Mouse (Mus musculus) liver, embryonic 15.5 days (tissue): ENCODE measurements around the gene Haao. TPM values are rescaled to one million over a fixed set of nuclear protein-coding genes. Genes with fewer than 3 reads are reported as not detected.

Experiments used
- ATAC-seq: fragments of 200-750 bp; cut with Nextera tagmentation; 2 replicates; pipeline ENCODE4 v1.8.0; 2017; ENCODE audit warnings: moderate number of reproducible peaks, mild to moderate bottlenecking, moderate library complexity; ENCODE audit not compliant: insufficient read depth
- H3K27ac ChIP-seq: fragments of 300-500 bp; sonication (generic); replicated peaks from 2 replicates; pipeline ENCODE4 v1.5.1; 2015; ENCODE audit warnings: mild to moderate bottlenecking, inconsistent platforms
- H3K27me3 ChIP-seq: fragments of 300-500 bp; sonication (generic); 2 replicates; pipeline ENCODE4 v1.6.1; 2015; ENCODE audit warnings: mild to moderate bottlenecking, inconsistent platforms
- H3K36me3 ChIP-seq: fragments of 300-500 bp; sonication (generic); replicated peaks from 2 replicates; pipeline ENCODE4 v1.6.1; 2015; ENCODE audit warnings: moderate library complexity, mild to moderate bottlenecking, inconsistent platforms
- H3K4me1 ChIP-seq: fragments of 300-500 bp; sonication (generic); replicated peaks from 2 replicates; pipeline ENCODE4 v1.6.1; 2015; ENCODE audit warnings: inconsistent platforms
- H3K4me2 ChIP-seq: fragments of 300-500 bp; sonication (generic); 2 replicates; pipeline ENCODE4 v1.6.1; 2015; ENCODE audit warnings: moderate library complexity, mild to moderate bottlenecking, inconsistent platforms
- H3K4me3 ChIP-seq: fragments of 300-500 bp; sonication (generic); replicated peaks from 2 replicates; pipeline ENCODE4 v1.5.1; 2015; ENCODE audit warnings: mild to moderate bottlenecking, inconsistent platforms
- H3K9ac ChIP-seq: fragments of 300-500 bp; sonication (generic); 2 replicates; pipeline ENCODE4 v1.6.1; 2015; ENCODE audit warnings: moderate library complexity, mild to moderate bottlenecking, inconsistent platforms
- H3K9me3 ChIP-seq: fragments of 300-500 bp; sonication (generic); replicated peaks from 2 replicates; pipeline ENCODE4 v1.6.1; 2016; ENCODE audit warnings: inconsistent platforms
- WGBS: fragments of 180-500 bp; shearing (Covaris S2); methylation state at CpG from one replicate; pipeline ENCODE4 v1.1.7; 2015; ENCODE audit warnings: mixed read lengths; ENCODE audit not compliant: insufficient replicate concordance; 5-methylcytosine and 5-hydroxymethylcytosine counted together
- polyA plus RNA-seq: library from polyadenylated mRNA; unstranded; fragments of >200 nt; fragmentation: Nextera tagmentation; extraction: Ambion mirVana; gene quantifications from 2 replicates; pipeline ENCODE4 v1.2.1, GENCODE M21; 2015

Gene Haao
- polyA plus RNA-seq, 1 experiment from 2014 or later = 57.4 TPM

- Histone ChIP-seq H3K4me3 (peak overlapping the region; percentile 11), H3K9me3 (no peaks in the 10 kb centered on the region), H3K4me1 (peaks cover 65% of the 10 kb centered on the region), H3K27ac (peak overlapping the region; percentile 82), H3K4me2 (peak overlapping the region; percentile 61), H3K9ac (peak overlapping the region; percentile 39; the same call in 1 of the 2 replicates), H3K27me3 (no peaks in the 10 kb centered on the region), H3K36me3 (peaks cover 57% of the 10 kb centered on the region)
- ATAC-seq = peak; percentile 93
- 37% methylated on average over 17 of the region's 17 CpGs for WGBS
Observed at GRCm38 (mm10) chr17:83809197-83809829, 38.5 kb downstream of the Haao start.

GRCm38 (mm10) chr17:83808476-83809098, 39.2 kb downstream of the Haao start:
- Histone ChIP-seq H3K4me3 (0 out of 2 replicates have a peak overlapping the region, but pooled peaks have one; percentile 11), H3K4me2 (peak overlapping the region; percentile 61), H3K9ac (peak overlapping the region; percentile 39; the same call in 1 of the 2 replicates), H3K36me3 (peaks cover 63% of the 10 kb centered on the region), H3K27ac (peak overlapping the region; percentile 82), H3K9me3 (no peaks in the 10 kb centered on the region), H3K4me1 (peaks cover 63% of the 10 kb centered on the region), H3K27me3 (no peaks in the 10 kb centered on the region)
- WGBS = 68% methylated on average over 12 of the region's 12 CpGs
- ATAC-seq = no peak

GRCm38 (mm10) chr17:83807778-83808398, 39.9 kb downstream of the Haao start:
- no peak for ATAC-seq
- H3K27me3 ChIP-seq = no peaks in the 10 kb centered on the region
- WGBS = 59% methylated on average over 11 of the region's 11 CpGs
- H3K4me3 ChIP-seq = no peak overlapping the region
- H3K4me2 ChIP-seq = 0 out of 2 replicates have a peak overlapping the region, but pooled peaks have one; percentile 61
- peak overlapping the region; percentile 82 for H3K27ac ChIP-seq
- H3K36me3 ChIP-seq = peaks cover 66% of the 10 kb centered on the region
- H3K9ac ChIP-seq = no peak overlapping the region
- no peaks in the 10 kb centered on the region for H3K9me3 ChIP-seq
- peaks cover 58% of the 10 kb centered on the region for H3K4me1 ChIP-seq

DNA sequence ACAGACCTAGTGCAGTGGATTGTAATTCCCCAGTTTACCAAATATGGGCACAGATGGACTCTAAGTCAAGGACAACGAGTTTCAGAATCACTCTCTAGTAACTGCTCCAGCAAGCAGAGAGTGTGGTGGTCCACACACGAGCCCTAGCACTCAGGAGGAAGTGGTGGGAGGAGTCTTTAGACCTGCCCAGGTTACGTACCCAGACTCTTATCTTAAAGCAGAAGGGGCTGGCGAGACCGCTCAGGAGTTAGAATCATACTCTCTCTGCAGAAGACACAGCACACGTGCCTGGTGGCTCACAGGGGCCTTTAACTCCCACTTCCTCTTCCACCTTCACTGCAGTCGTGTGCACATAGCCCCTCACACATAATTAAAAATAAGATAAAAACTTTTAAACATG, 40.4 kb downstream of the Haao start:
- Histone ChIP-seq H3K4me1 (peaks cover 53% of the 10 kb centered on the region), H3K27ac (0 out of 2 replicates have a peak overlapping the region, but pooled peaks have one; percentile 41), H3K9ac (no peak overlapping the region), H3K4me3 (no peak overlapping the region), H3K36me3 (peaks cover 66% of the 10 kb centered on the region), H3K9me3 (no peaks in the 10 kb centered on the region), H3K4me2 (no peak overlapping the region), H3K27me3 (no peaks in the 10 kb centered on the region)
- ATAC-seq = no peak
- 17% methylated on average over 7 of the region's 7 CpGs for WGBS

GRCm38 (mm10) chr17:83805078-83805477, 42.7 kb downstream of the Haao start:
- ATAC-seq = no peak
- peaks cover 35% of the 10 kb centered on the region for H3K4me1 ChIP-seq
- no peak overlapping the region for H3K4me3 ChIP-seq
- no peaks in the 10 kb centered on the region for H3K9me3 ChIP-seq
- peaks cover 66% of the 10 kb centered on the region for H3K36me3 ChIP-seq
- no peak overlapping the region for H3K4me2 ChIP-seq
- no peak overlapping the region for H3K27ac ChIP-seq
- WGBS = 90% methylated on average over 9 of the region's 9 CpGs
- H3K9ac ChIP-seq = no peak overlapping the region
- no peaks in the 10 kb centered on the region for H3K27me3 ChIP-seq

- ATAC-seq = no peak
- peaks cover 60% of the 10 kb centered on the region for H3K36me3 ChIP-seq
- no peak overlapping the region for H3K9ac ChIP-seq
- no peak overlapping the region for H3K4me3 ChIP-seq
- no peaks in the 10 kb centered on the region for H3K27me3 ChIP-seq
- H3K27ac ChIP-seq = no peak overlapping the region
- H3K4me2 ChIP-seq = no peak overlapping the region
- 81% methylated on average over 9 of the region's 9 CpGs for WGBS
- H3K9me3 ChIP-seq = no peaks in the 10 kb centered on the region
- peaks cover 24% of the 10 kb centered on the region for H3K4me1 ChIP-seq
Observed at GRCm38 (mm10) chr17:83803987-83804386, 43.8 kb downstream of the Haao start.

- H3K9ac ChIP-seq = no peak overlapping the region
- H3K27ac ChIP-seq = no peak overlapping the region
- peaks cover 40% of the 10 kb centered on the region for H3K36me3 ChIP-seq
- no peaks in the 10 kb centered on the region for H3K27me3 ChIP-seq
- H3K4me2 ChIP-seq = no peak overlapping the region
- H3K4me1 ChIP-seq = no peaks in the 10 kb centered on the region
- no peak overlapping the region for H3K4me3 ChIP-seq
- WGBS = 89% methylated on average over 11 of the region's 11 CpGs
- ATAC-seq = no peak
- no peaks in the 10 kb centered on the region for H3K9me3 ChIP-seq
Observed at GRCm38 (mm10) chr17:83799506-83800050, 48.2 kb downstream of the Haao start.

DNA sequence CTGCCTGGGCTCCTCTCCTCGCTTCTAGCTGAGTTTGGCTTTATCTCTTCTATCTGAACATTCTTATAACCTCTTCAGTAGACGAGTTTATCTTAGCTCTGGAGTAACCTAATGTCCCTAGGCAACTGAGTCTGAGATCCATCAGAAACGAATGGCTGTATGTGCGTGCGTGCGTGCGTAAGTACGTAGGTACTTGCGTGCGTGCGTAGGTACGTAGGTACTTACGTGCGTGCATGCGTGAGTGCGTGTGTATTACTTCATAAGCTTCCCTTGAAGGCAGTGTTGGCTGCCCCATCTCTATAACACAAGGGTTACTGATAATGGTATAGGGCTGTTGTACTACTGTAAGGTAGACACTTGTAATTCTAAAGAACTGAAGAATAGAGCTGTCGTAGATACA, 52.6 kb downstream of the Haao start:
- 88% methylated on average over 17 of the region's 17 CpGs for WGBS
- peaks cover 42% of the 10 kb centered on the region for H3K36me3 ChIP-seq

DNA sequence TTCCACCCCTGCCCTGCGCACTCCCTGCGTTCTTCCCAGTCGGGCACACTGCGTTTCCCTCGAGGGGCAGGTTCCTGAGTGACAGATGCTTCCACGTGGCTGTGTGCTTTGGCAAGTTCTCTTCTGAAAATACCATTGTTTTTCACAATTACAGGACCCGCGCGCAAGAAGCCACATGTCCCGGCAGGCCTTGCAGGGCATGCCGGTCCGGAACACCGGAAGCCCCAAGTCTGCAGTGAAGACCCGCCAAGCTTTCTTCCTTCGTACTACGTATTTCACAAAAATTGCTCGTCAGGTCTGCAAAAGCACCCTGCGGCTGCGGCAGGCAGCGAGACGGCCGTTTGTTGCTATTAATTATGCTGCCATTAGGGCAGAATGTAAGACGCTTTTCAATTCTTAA, 55.4 kb downstream of the Haao start:
- Histone ChIP-seq H3K27ac (no peak overlapping the region), H3K4me3 (no peak overlapping the region), H3K27me3 (no peaks in the 10 kb centered on the region), H3K36me3 (peaks cover 53% of the 10 kb centered on the region), H3K4me2 (no peak overlapping the region), H3K4me1 (peaks cover 2% of the 10 kb centered on the region; the same call in 1 of the 2 replicates), H3K9me3 (no peaks in the 10 kb centered on the region), H3K9ac (no peak overlapping the region)
- 90% methylated on average over 23 of the region's 23 CpGs for WGBS
- ATAC-seq = no peak

More for the DNA sequence above, 52.6 kb downstream of the Haao start:
- H3K9me3 ChIP-seq = no peaks in the 10 kb centered on the region
- H3K4me2 ChIP-seq = no peak overlapping the region
- no peak for ATAC-seq
- no peak overlapping the region for H3K27ac ChIP-seq
- no peaks in the 10 kb centered on the region for H3K27me3 ChIP-seq
- no peak overlapping the region for H3K4me3 ChIP-seq
- no peak overlapping the region for H3K9ac ChIP-seq
- H3K4me1 ChIP-seq = no peaks in the 10 kb centered on the region; the same call in 1 of the 2 replicates

- Histone ChIP-seq H3K27ac (no peak overlapping the region), H3K4me2 (no peak overlapping the region), H3K9ac (no peak overlapping the region), H3K9me3 (no peaks in the 10 kb centered on the region), H3K36me3 (peaks cover 63% of the 10 kb centered on the region), H3K27me3 (no peaks in the 10 kb centered on the region), H3K4me1 (peaks cover 13% of the 10 kb centered on the region), H3K4me3 (no peak overlapping the region)
- 60% methylated on average over 5 of the region's 5 CpGs for WGBS
- no peak for ATAC-seq
Observed at GRCm38 (mm10) chr17:83790158-83790557, 57.6 kb downstream of the Haao start.

DNA sequence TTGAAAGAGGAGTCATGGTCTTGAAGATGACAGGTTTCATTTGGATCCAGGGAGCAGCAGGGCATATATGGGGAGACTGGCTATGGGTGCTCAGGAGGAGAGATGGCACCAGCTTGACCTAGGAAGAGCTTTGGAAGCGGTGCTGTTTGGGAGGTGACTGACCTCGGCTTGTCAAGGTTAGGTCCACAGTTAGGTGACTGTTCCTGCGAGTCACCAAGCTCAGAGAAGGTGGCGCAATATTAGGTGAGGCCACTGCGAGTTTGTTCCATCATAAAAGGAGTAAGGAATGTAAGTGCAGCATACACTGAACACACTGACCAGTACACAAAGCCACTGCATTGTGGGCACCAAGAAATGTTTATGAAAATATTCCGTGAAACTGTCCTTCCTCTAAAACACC, 61.3 kb downstream of the Haao start:
- Histone ChIP-seq H3K9ac (no peak overlapping the region), H3K27ac (no peak overlapping the region; the same call in 1 of the 2 replicates), H3K27me3 (no peaks in the 10 kb centered on the region), H3K9me3 (no peaks in the 10 kb centered on the region), H3K4me3 (no peak overlapping the region), H3K36me3 (peaks cover 63% of the 10 kb centered on the region), H3K4me2 (no peak overlapping the region), H3K4me1 (peaks cover 13% of the 10 kb centered on the region)
- no peak for ATAC-seq
- WGBS = 83% methylated on average over 6 of the region's 6 CpGs
